16 mouse cellular contexts compared by ENCODE assay signal in the genomic region with DNA sequence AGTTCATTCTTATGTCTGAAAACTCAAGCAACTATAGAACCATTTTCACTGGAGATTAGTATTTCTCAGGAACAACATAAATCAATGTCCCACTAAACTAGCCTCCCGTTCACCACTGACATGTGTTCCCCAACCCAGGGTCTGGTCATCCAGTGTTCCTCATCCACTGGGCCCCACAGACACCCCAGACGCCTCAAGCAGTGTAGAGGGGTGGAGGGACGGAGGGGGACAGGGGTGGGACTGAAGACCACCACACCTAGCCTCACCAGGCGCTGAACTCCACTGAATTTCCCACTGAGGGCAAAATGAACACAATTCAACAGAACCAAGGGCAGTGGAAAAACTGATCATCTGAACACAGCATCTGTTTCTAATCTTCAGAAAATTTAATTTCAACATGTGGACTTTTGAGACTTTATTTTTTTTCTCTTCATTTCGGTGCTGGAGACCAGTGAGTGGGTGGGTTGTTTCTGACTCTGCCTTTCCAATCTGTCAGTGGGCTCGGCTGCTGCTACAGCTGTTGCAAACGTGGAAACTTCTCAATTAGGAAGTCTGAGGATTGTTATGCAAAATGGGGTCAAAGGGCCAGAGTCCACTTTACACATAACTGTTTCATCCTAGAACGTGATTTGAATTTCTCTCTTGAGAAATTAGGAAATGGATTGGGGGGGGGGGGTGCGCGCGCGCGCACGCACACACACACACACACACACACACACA. TPM values are rescaled to one million over a fixed set of nuclear protein-coding genes. Genes with fewer than 3 reads are reported as not detected.
DNase-seq lines count a peak whose midpoint lies in the region; ATAC-seq lines count a peak whose summit lies in the region.
"Had no signal": no experiment of that assay in that cellular context is flagged by ENCODE, and none has a peak within 500 bp of the region (broad histone marks: within the 10 kb centered on the region; RNA-seq: fewer than 3 reads in every experiment).

No protein-coding gene starts in this region.

- H3K9ac ChIP-seq in hindbrain, embryonic 11.5 days (ENCODE audit: low read depth, low read length), result no peak overlapping the region
- no peak overlapping the region for H3K9ac ChIP-seq in hindbrain, embryonic 12.5 days
- H3K9ac ChIP-seq in embryonic facial prominence, embryonic 15.5 days, result no peak overlapping the region
- H3K9ac ChIP-seq: forebrain, embryonic 12.5 days; heart, embryonic 13.5 days; neural tube, embryonic 15.5 days had no signal

- H3K27me3 ChIP-seq in hindbrain, embryonic 11.5 days (ENCODE audit: control insufficient read depth, insufficient read depth, low read length), result no peaks in the 10 kb centered on the region
- no peaks in the 10 kb centered on the region for H3K27me3 ChIP-seq in hindbrain, embryonic 12.5 days
- H3K27me3 ChIP-seq in embryonic facial prominence, embryonic 15.5 days, result no peaks in the 10 kb centered on the region
- H3K27me3 ChIP-seq: forebrain, embryonic 12.5 days; heart, embryonic 13.5 days; neural tube, embryonic 15.5 days had no signal

- no peak overlapping the region for H3K4me3 ChIP-seq in hindbrain, embryonic 11.5 days (ENCODE audit: low read depth, low read length)
- no peak overlapping the region for H3K4me3 ChIP-seq in hindbrain, embryonic 12.5 days
- H3K4me3 ChIP-seq in embryonic facial prominence, embryonic 15.5 days (replicated peaks), result no peak overlapping the region
- H3K4me3 ChIP-seq: forebrain, embryonic 12.5 days; heart, embryonic 13.5 days; myocyte; neural tube, embryonic 15.5 days had no signal

- peak; percentile 67 for DNase-seq in hindbrain, embryonic 11.5 days (ENCODE audit: low spot score)
- DNase-seq in testis, postnatal 10 days (ENCODE audit: low spot score), result peak; percentile 25
- no peak for DNase-seq in testis, postnatal 14 days (ENCODE audit: low spot score)
- DNase-seq in lung, postnatal 14 days, result no peak
- DNase-seq in lung, postnatal 10 days, result no peak
- DNase-seq: cerebellum, adult 9-10 months; heart, postnatal 4 days; left cerebral cortex, postnatal 4 days; thymus, adult 18-20 months had no signal

- 0 out of 2 replicates have a peak, but pooled peaks have one; percentile 43 for ATAC-seq in hindbrain, embryonic 11.5 days (ENCODE audit: low FRiP score)
- no peak for ATAC-seq in hindbrain, embryonic 12.5 days (ENCODE audit: low FRiP score)
- ATAC-seq in embryonic facial prominence, embryonic 15.5 days (ENCODE audit: insufficient number of reproducible peaks, low FRiP score, low TSS enrichment, low read depth), result no peak; the same call in 1 of the 2 replicates
- ATAC-seq: inflammation-experienced regulatory T-cells, adult 6 months had no signal

- 0 out of 2 replicates have a peak, but pooled peaks cover 2% of the 10 kb centered on the region for H3K4me1 ChIP-seq in hindbrain, embryonic 11.5 days (replicated peaks; ENCODE audit: control insufficient read depth, insufficient read depth, low read length)
- peaks cover 11% of the 10 kb centered on the region for H3K4me1 ChIP-seq in hindbrain, embryonic 12.5 days
- H3K4me1 ChIP-seq in embryonic facial prominence, embryonic 15.5 days, result peaks cover 50% of the 10 kb centered on the region
- H3K4me1 ChIP-seq: heart, embryonic 13.5 days had no signal

- H3K36me3 ChIP-seq in hindbrain, embryonic 11.5 days (ENCODE audit: control insufficient read depth, insufficient read depth, low read length), result no peaks in the 10 kb centered on the region
- H3K36me3 ChIP-seq in hindbrain, embryonic 12.5 days, result no peaks in the 10 kb centered on the region
- no peaks in the 10 kb centered on the region for H3K36me3 ChIP-seq in embryonic facial prominence, embryonic 15.5 days
- H3K36me3 ChIP-seq: forebrain, embryonic 12.5 days; neural tube, embryonic 15.5 days had no signal

- H3K27ac ChIP-seq in hindbrain, embryonic 11.5 days (ENCODE audit: low read depth, low read length), result no peak overlapping the region
- H3K27ac ChIP-seq in hindbrain, embryonic 12.5 days, result no peak overlapping the region; the same call in 1 of the 2 replicates
- H3K27ac ChIP-seq in embryonic facial prominence, embryonic 15.5 days (replicated peaks), result peak overlapping the region; percentile 71
- H3K27ac ChIP-seq: forebrain, embryonic 12.5 days; heart, embryonic 13.5 days; neural tube, embryonic 15.5 days had no signal

- no peak overlapping the region for H3K4me2 ChIP-seq in hindbrain, embryonic 11.5 days (replicated peaks; ENCODE audit: low read depth, low read length)
- no peak overlapping the region for H3K4me2 ChIP-seq in hindbrain, embryonic 12.5 days (replicated peaks)
- H3K4me2 ChIP-seq in embryonic facial prominence, embryonic 15.5 days (replicated peaks), result no peak overlapping the region
- H3K4me2 ChIP-seq: forebrain, embryonic 12.5 days; heart, embryonic 13.5 days; neural tube, embryonic 15.5 days had no signal

- 61% methylated on average over 14 of the region's 14 CpGs for WGBS in hindbrain, embryonic 11.5 days
- 42% methylated on average over 14 of the region's 14 CpGs for whole genome bisulfite sequencing in hindbrain, embryonic 12.5 days
- 52% methylated on average over 14 of the region's 14 CpGs for WGBS in embryonic facial prominence, embryonic 15.5 days

- no peaks in the 10 kb centered on the region for H3K9me3 ChIP-seq in hindbrain, embryonic 11.5 days (ENCODE audit: control insufficient read depth, low read length)
- H3K9me3 ChIP-seq in hindbrain, embryonic 12.5 days (replicated peaks), result 0 out of 2 replicates have a peak, but pooled peaks cover 4% of the 10 kb centered on the region
- H3K9me3 ChIP-seq in embryonic facial prominence, embryonic 15.5 days (replicated peaks), result no peaks in the 10 kb centered on the region
- H3K9me3 ChIP-seq: neural tube, embryonic 15.5 days had no signal

RNA-seq across cellular contexts. Expression of a gene that starts 21.2 kb away (rescaled TPM):
- 8.4 and 9.4 TPM in 2 replicates for polyA plus RNA-seq in hindbrain, embryonic 11.5 days (2014; fragmentation: Nextera tagmentation; extraction: Ambion mirVana)
- polyA plus RNA-seq in hindbrain, embryonic 12.5 days (2016; fragmentation: Nextera tagmentation; extraction: Ambion mirVana), result 13.7 and 17.2 TPM in 2 replicates
- polyA plus RNA-seq in embryonic facial prominence, embryonic 15.5 days (2015; fragmentation: Nextera tagmentation; extraction: Ambion mirVana), result 37.5 and 40.8 TPM in 2 replicates

Comparison
In these comparisons a context has a peak if more than half of its experiments do, and no peak if none do; other contexts are left out.
1. DNase-seq: peak in hindbrain, embryonic 11.5 days (single experiment) and testis, postnatal 10 days (single experiment); none in testis, postnatal 14 days (single experiment), lung, postnatal 14 days (single experiment) and lung, postnatal 10 days (single experiment).